Mouse (Mus musculus) forebrain, embryonic 10.5 days (tissue): ENCODE data around the gene Dram1. TPM values are rescaled to one million over a fixed set of nuclear protein-coding genes. Genes with fewer than 3 reads are reported as not detected.

Experiments used
- DNase-seq: peaks from one replicate; pipeline ENCODE4 v3.0.0-alpha.2; 2017; ENCODE audit warnings: low spot score; ENCODE audit errors: extremely low spot score
- H3K27ac ChIP-seq: fragments of 300-500 bp; sonication (generic); 2 replicates; pipeline ENCODE4 v1.5.1; 2016; ENCODE audit warnings: mild to moderate bottlenecking
- H3K27me3 ChIP-seq: fragments of 300-500 bp; sonication (generic); 2 replicates; pipeline ENCODE4 v1.6.1; 2016; ENCODE audit warnings: mild to moderate bottlenecking; ENCODE audit not compliant: poor library complexity, severe bottlenecking
- H3K36me3 ChIP-seq: fragments of 300-500 bp; sonication (generic); replicated peaks from 2 replicates; pipeline ENCODE4 v1.6.1; 2016; ENCODE audit warnings: mild to moderate bottlenecking, moderate library complexity
- H3K4me1 ChIP-seq: fragments of 300-500 bp; sonication (generic); 2 replicates; pipeline ENCODE4 v1.6.1; 2016
- H3K4me3 ChIP-seq: fragments of 300-500 bp; sonication (generic); 2 replicates; pipeline ENCODE4 v1.5.1; 2016; ENCODE audit warnings: mild to moderate bottlenecking, moderate library complexity
- H3K9me3 ChIP-seq: fragments of 300-500 bp; sonication (generic); 2 replicates; pipeline ENCODE4 v1.6.1; 2016; ENCODE audit warnings: mild to moderate bottlenecking, moderate library complexity
- WGBS: fragments of 180-500 bp; shearing (Covaris S2); methylation state at CpG from one replicate; pipeline ENCODE4 v1.1.7; 2016; 5-methylcytosine and 5-hydroxymethylcytosine counted together
- polyA plus RNA-seq: library from polyadenylated mRNA; unstranded; fragments of >200 nt; fragmentation: Nextera tagmentation; extraction: Ambion mirVana; gene quantifications from 2 replicates; pipeline ENCODE4 v1.2.1, GENCODE M21; 2016

Dram1 gene
- polyA plus RNA-seq, 1 experiment from 2014 or later: 0.36 TPM

GRCm38 (mm10) chr10:88296991-88297390 lies 81.9 kb downstream of the Dram1 start:
- DNase-seq: no peak
- 0 out of 2 replicates have a peak, but pooled peaks cover 3% of the 10 kb centered on the region for H3K9me3 ChIP-seq
- WGBS: 76% methylated on average over 10 of the region's 10 CpGs
- H3K27ac ChIP-seq: no peak overlapping the region
- no peak overlapping the region for H3K4me3 ChIP-seq
- H3K4me1 ChIP-seq: no peaks in the 10 kb centered on the region
- H3K36me3 ChIP-seq: no peaks in the 10 kb centered on the region
- H3K27me3 ChIP-seq: no peaks in the 10 kb centered on the region

- no peaks in the 10 kb centered on the region for H3K36me3 ChIP-seq
- 0 out of 2 replicates have a peak, but pooled peaks cover 3% of the 10 kb centered on the region for H3K9me3 ChIP-seq
- no peak for DNase-seq
- no peaks in the 10 kb centered on the region for H3K4me1 ChIP-seq
- no peaks in the 10 kb centered on the region for H3K27me3 ChIP-seq
- WGBS: 92% methylated on average over 6 of the region's 6 CpGs
- H3K27ac ChIP-seq: no peak overlapping the region
- no peak overlapping the region for H3K4me3 ChIP-seq
Measured at GRCm38 (mm10) chr10:88295091-88295490, 83.8 kb downstream of the Dram1 start.

GRCm38 (mm10) chr10:88288061-88288460 lies 90.8 kb downstream of the Dram1 start:
- Histone ChIP-seq H3K9me3 (no peaks in the 10 kb centered on the region), H3K27ac (no peak overlapping the region)
- 93% methylated on average over 10 of the region's 10 CpGs for WGBS

GRCm38 (mm10) chr10:88287261-88287660 lies 91.6 kb downstream of the Dram1 start:
- H3K4me1 ChIP-seq: no peaks in the 10 kb centered on the region
- WGBS: 79% methylated on average over 8 of the region's 8 CpGs

More at GRCm38 (mm10) chr10:88288061-88288460, 90.8 kb downstream of the Dram1 start:
- DNase-seq: no peak
- no peaks in the 10 kb centered on the region for H3K36me3 ChIP-seq
- no peak overlapping the region for H3K4me3 ChIP-seq
- no peaks in the 10 kb centered on the region for H3K4me1 ChIP-seq
- H3K27me3 ChIP-seq: no peaks in the 10 kb centered on the region

GRCm38 (mm10) chr10:88284343-88284990 lies 94.4 kb downstream of the Dram1 start:
- no peaks in the 10 kb centered on the region for H3K36me3 ChIP-seq
- WGBS: 88% methylated on average over 4 of the region's 4 CpGs
- H3K4me1 ChIP-seq: no peaks in the 10 kb centered on the region
- no peaks in the 10 kb centered on the region for H3K9me3 ChIP-seq
- no peak overlapping the region for H3K4me3 ChIP-seq
- no peak overlapping the region for H3K27ac ChIP-seq
- H3K27me3 ChIP-seq: no peaks in the 10 kb centered on the region
- DNase-seq: no peak

More at GRCm38 (mm10) chr10:88287261-88287660, 91.6 kb downstream of the Dram1 start:
- no peak for DNase-seq
- H3K4me3 ChIP-seq: no peak overlapping the region
- no peak overlapping the region for H3K27ac ChIP-seq
- no peaks in the 10 kb centered on the region for H3K27me3 ChIP-seq
- no peaks in the 10 kb centered on the region for H3K36me3 ChIP-seq
- H3K9me3 ChIP-seq: no peaks in the 10 kb centered on the region

- 94% methylated on average over 3 of the region's 3 CpGs for WGBS
- no peak overlapping the region for H3K27ac ChIP-seq
Measured at GRCm38 (mm10) chr10:88281699-88282098, 97.2 kb downstream of the Dram1 start.

GRCm38 (mm10) chr10:88274045-88274444 lies 104.8 kb downstream of the Dram1 start:
- H3K4me3 ChIP-seq: no peak overlapping the region
- H3K4me1 ChIP-seq: no peaks in the 10 kb centered on the region
- H3K9me3 ChIP-seq: no peaks in the 10 kb centered on the region
- H3K27me3 ChIP-seq: no peaks in the 10 kb centered on the region
- H3K27ac ChIP-seq: no peak overlapping the region
- 89% methylated on average over 5 of the region's 5 CpGs for WGBS
- no peak for DNase-seq
- H3K36me3 ChIP-seq: no peaks in the 10 kb centered on the region

More at GRCm38 (mm10) chr10:88281699-88282098, 97.2 kb downstream of the Dram1 start:
- no peaks in the 10 kb centered on the region for H3K4me1 ChIP-seq
- H3K27me3 ChIP-seq: no peaks in the 10 kb centered on the region
- no peaks in the 10 kb centered on the region for H3K9me3 ChIP-seq
- DNase-seq: no peak
- no peaks in the 10 kb centered on the region for H3K36me3 ChIP-seq
- no peak overlapping the region for H3K4me3 ChIP-seq

Other genes with a start within 250 kb of the Dram1 start
- gene Parpbp, start 232.1 kb downstream of the Dram1 start, polyA plus RNA-seq: 15.3 and 17.3 TPM in 2 replicates
- gene Nup37, start 232.1 kb downstream of the Dram1 start, polyA plus RNA-seq: 116 and 118 TPM in 2 replicates
- 46.7 TPM in 2 replicates for gene Washc3, start 178.0 kb downstream of the Dram1 start, polyA plus RNA-seq
- 8.3 and 9.0 TPM in 2 replicates for gene Gnptab, start 52 bp upstream of the Dram1 start, polyA plus RNA-seq
- 0.19 TPM in 1 of 2 replicates, not detected in the other for gene Sycp3, start 80.5 kb upstream of the Dram1 start, polyA plus RNA-seq
- gene Chpt1, start 125.0 kb upstream of the Dram1 start, polyA plus RNA-seq: 9.0 and 9.4 TPM in 2 replicates
- gene Mybpc1, start 226.1 kb upstream of the Dram1 start, polyA plus RNA-seq: 0.14 and 0.17 TPM in 2 replicates